Mouse (Mus musculus) erythroblast, embryonic 14.5 days (primary cell): Measurements from ENCODE around the gene Zfp286.

Experiments used
- GATA1 ChIP-seq: IDR thresholded peaks from 2 replicates; pipeline ENCODE4 v1.6.1; 2012; ENCODE audit warnings: low read length, inconsistent platforms, mixed read lengths
- TAL1 ChIP-seq: IDR thresholded peaks from 3 replicates; pipeline ENCODE4 v1.6.1; 2012; ENCODE audit warnings: low read length, inconsistent platforms, mixed read lengths

GRCm38 (mm10) chr11:62732665-62733064 is 56.6 kb downstream of the Zfp286 start:
- TF ChIP-seq GATA1 (no peak), TAL1 (no peak)
